Mouse (Mus musculus): ENCODE results near the gene Cnbp.

- TF ChIP-seq CTCF (conservative IDR thresholded peaks at IDR 0.05; ENCODE audit: insufficient read depth, insufficient read length, low read depth, low read length) (no peak), POLR2A (IDR thresholded peaks at IDR 0.05; ENCODE audit: low read depth, low read length) (no peak)
Observed at GRCm38 (mm10) chr6:87807735-87808440, 43.0 kb downstream of the Cnbp start.

Data from kidney, adult 2 months (tissue).